Mouse (Mus musculus) limb, embryonic 15.5 days (tissue): ENCODE results near the gene Vamp4. TPM values are rescaled to one million over a fixed set of nuclear protein-coding genes. Genes with fewer than 3 reads are reported as not detected.

Experiments
- ATAC-seq: fragments of 200-750 bp; cut with Nextera tagmentation; 2 replicates; pipeline ENCODE4 v1.8.0; 2017; ENCODE audit warnings: low read depth, moderate TSS enrichment; ENCODE audit not compliant: insufficient number of reproducible peaks, low FRiP score, low TSS enrichment
- H3K27ac ChIP-seq: fragments of 300-500 bp; sonication (generic); 2 replicates; pipeline ENCODE4 v1.5.1; 2015; ENCODE audit warnings: moderate library complexity, mild to moderate bottlenecking, inconsistent platforms
- H3K27me3 ChIP-seq: fragments of 300-500 bp; sonication (generic); 2 replicates; pipeline ENCODE4 v1.6.1; 2015; ENCODE audit warnings: inconsistent platforms
- H3K36me3 ChIP-seq: fragments of 300-500 bp; sonication (generic); 2 replicates; pipeline ENCODE4 v1.6.1; 2015; ENCODE audit warnings: inconsistent platforms
- H3K4me1 ChIP-seq: fragments of 300-500 bp; sonication (generic); 2 replicates; pipeline ENCODE4 v1.6.1; 2015; ENCODE audit warnings: inconsistent platforms
- H3K4me2 ChIP-seq: fragments of 300-500 bp; sonication (generic); 2 replicates; pipeline ENCODE4 v1.6.1; 2015; ENCODE audit warnings: mild to moderate bottlenecking, inconsistent platforms
- H3K4me3 ChIP-seq: fragments of 300-500 bp; sonication (generic); 2 replicates; pipeline ENCODE4 v1.5.1; 2015; ENCODE audit warnings: mild to moderate bottlenecking, inconsistent platforms
- H3K9ac ChIP-seq: fragments of 300-500 bp; sonication (generic); 2 replicates; pipeline ENCODE4 v1.6.1; 2015; ENCODE audit warnings: inconsistent platforms
- H3K9me3 ChIP-seq: fragments of 300-500 bp; sonication (generic); 2 replicates; pipeline ENCODE4 v1.6.1; 2016; ENCODE audit warnings: inconsistent platforms
- WGBS: fragments of 180-500 bp; shearing (Covaris S2); methylation state at CpG from one replicate; pipeline ENCODE4 v1.1.7; 2015; 5-methylcytosine and 5-hydroxymethylcytosine counted together
- polyA plus RNA-seq: library from polyadenylated mRNA; unstranded; fragments of >200 nt; fragmentation: Nextera tagmentation; extraction: Ambion mirVana; gene quantifications from 2 replicates; pipeline ENCODE4 v1.2.1, GENCODE M21; 2015

Vamp4 gene
- 82.5 and 84.5 TPM in 2 replicates for polyA plus RNA-seq

GRCm38 (mm10) chr1:162570260-162570748 is at the start of gene Vamp4:
Gene Vamp4 (plus strand): TSS chr1:162570515.
- Histone ChIP-seq H3K27me3 (no peaks in the 10 kb centered on the region), H3K4me1 (0 out of 2 replicates have a peak, but pooled peaks cover 3% of the 10 kb centered on the region), H3K4me2 (peak within 1 kb of the TSS; percentile 64), H3K36me3 (peaks cover 13% of the 10 kb centered on the region), H3K4me3 (peak within 1 kb of the TSS; percentile 97), H3K27ac (peak within 1 kb of the TSS; percentile 95), H3K9ac (peak within 1 kb of the TSS; percentile 99), H3K9me3 (peaks cover 5% of the 10 kb centered on the region; the same call in 1 of the 2 replicates)
- under 1% methylated on average over 38 of the region's 43 CpGs for WGBS
- peak; percentile 97 for ATAC-seq

DNA sequence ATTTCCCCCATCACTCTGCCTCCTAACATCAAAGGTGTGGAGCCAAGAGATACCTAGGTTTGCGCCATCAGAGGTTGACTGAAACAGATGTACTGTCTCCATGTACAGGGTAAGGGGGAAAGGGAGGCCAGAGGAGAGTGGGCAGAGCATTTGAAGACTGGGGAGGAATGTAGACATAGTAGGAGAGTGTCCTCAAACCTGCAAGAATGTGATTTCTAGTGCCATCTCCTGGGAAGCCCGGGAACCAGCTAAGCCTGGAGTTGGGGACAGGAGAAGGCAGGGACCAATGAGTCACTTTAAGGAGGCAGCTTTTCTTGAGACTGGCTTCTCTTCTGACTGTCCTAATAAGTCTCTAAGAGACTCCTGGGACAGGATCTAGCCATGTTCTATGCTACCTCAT is 40.7 kb upstream of the Vamp4 start:
- no peaks in the 10 kb centered on the region for H3K9me3 ChIP-seq
- no peak overlapping the region for H3K27ac ChIP-seq
- no peak overlapping the region for H3K4me3 ChIP-seq
- H3K4me2 ChIP-seq, result no peak overlapping the region
- WGBS, result 68% methylated on average over 2 of the region's 2 CpGs
- no peak for ATAC-seq
- peaks cover 30% of the 10 kb centered on the region for H3K36me3 ChIP-seq
- H3K4me1 ChIP-seq, result no peaks in the 10 kb centered on the region
- H3K27me3 ChIP-seq, result no peaks in the 10 kb centered on the region
- no peak overlapping the region for H3K9ac ChIP-seq

DNA sequence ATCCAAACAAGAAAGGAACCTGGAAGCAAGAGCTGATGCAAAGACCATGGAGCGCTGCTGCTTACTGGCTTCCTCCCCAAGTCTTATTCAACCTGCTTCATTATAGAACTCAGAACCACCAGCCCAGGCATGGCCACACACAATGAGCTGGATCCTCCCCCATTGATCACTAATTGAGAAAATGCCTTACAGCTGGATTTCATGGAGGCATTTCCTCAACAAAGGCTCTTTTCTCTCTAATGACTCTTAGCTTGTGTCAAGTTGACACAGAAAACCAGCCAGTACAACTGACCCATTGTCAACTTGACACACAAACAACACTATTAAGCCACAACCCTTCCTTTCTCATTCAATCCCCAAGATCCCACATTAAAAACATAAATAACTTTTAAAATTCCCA is 39.6 kb upstream of the Vamp4 start:
- no peaks in the 10 kb centered on the region for H3K9me3 ChIP-seq
- no peaks in the 10 kb centered on the region for H3K4me1 ChIP-seq
- WGBS, result 86% methylated on average over 1 of the region's 1 CpGs

GRCm38 (mm10) chr1:162531584-162531983 is 38.7 kb upstream of the Vamp4 start:
- Histone ChIP-seq H3K36me3 (peaks cover 49% of the 10 kb centered on the region), H3K4me2 (no peak overlapping the region), H3K9me3 (no peaks in the 10 kb centered on the region), H3K27me3 (no peaks in the 10 kb centered on the region), H3K27ac (no peak overlapping the region), H3K4me1 (no peaks in the 10 kb centered on the region), H3K4me3 (no peak overlapping the region), H3K9ac (no peak overlapping the region)
- no peak for ATAC-seq
- WGBS, result 78% methylated on average over 4 of the region's 4 CpGs

More for the DNA sequence above, 39.6 kb upstream of the Vamp4 start:
- H3K4me3 ChIP-seq, result no peak overlapping the region
- peaks cover 40% of the 10 kb centered on the region for H3K36me3 ChIP-seq
- H3K27ac ChIP-seq, result no peak overlapping the region
- no peak for ATAC-seq
- H3K4me2 ChIP-seq, result no peak overlapping the region
- no peaks in the 10 kb centered on the region for H3K27me3 ChIP-seq
- no peak overlapping the region for H3K9ac ChIP-seq

- ATAC-seq, result no peak
- Histone ChIP-seq H3K4me3 (no peak overlapping the region), H3K9ac (no peak overlapping the region), H3K9me3 (no peaks in the 10 kb centered on the region), H3K4me1 (no peaks in the 10 kb centered on the region), H3K36me3 (peaks cover 56% of the 10 kb centered on the region), H3K27me3 (no peaks in the 10 kb centered on the region), H3K4me2 (no peak overlapping the region), H3K27ac (no peak overlapping the region)
- WGBS, result 63% methylated on average over 4 of the region's 4 CpGs
Measured at GRCm38 (mm10) chr1:162532330-162532729, 38.0 kb upstream of the Vamp4 start.

GRCm38 (mm10) chr1:162533766-162534560 is 36.4 kb upstream of the Vamp4 start:
- H3K4me3 ChIP-seq, result no peak overlapping the region
- no peak overlapping the region for H3K4me2 ChIP-seq
- no peaks in the 10 kb centered on the region for H3K27me3 ChIP-seq
- no peak overlapping the region for H3K9ac ChIP-seq
- H3K27ac ChIP-seq, result no peak overlapping the region
- peaks cover 67% of the 10 kb centered on the region for H3K36me3 ChIP-seq
- WGBS, result 92% methylated on average over 14 of the region's 14 CpGs
- no peak for ATAC-seq
- no peaks in the 10 kb centered on the region for H3K4me1 ChIP-seq
- H3K9me3 ChIP-seq, result no peaks in the 10 kb centered on the region

GRCm38 (mm10) chr1:162543231-162543630 is 27.1 kb upstream of the Vamp4 start:
- ATAC-seq, result no peak
- Histone ChIP-seq H3K4me1 (peaks cover 17% of the 10 kb centered on the region), H3K27me3 (no peaks in the 10 kb centered on the region), H3K9ac (no peak overlapping the region), H3K4me2 (no peak overlapping the region), H3K36me3 (peaks cover 76% of the 10 kb centered on the region), H3K27ac (no peak overlapping the region), H3K9me3 (no peaks in the 10 kb centered on the region), H3K4me3 (no peak overlapping the region)
- 56% methylated on average over 1 of the region's 1 CpGs for WGBS

GRCm38 (mm10) chr1:162547607-162548006 is 22.7 kb upstream of the Vamp4 start:
- Histone ChIP-seq H3K36me3 (peaks cover 35% of the 10 kb centered on the region), H3K4me2 (peak overlapping the region; percentile 84), H3K4me1 (peaks cover 20% of the 10 kb centered on the region), H3K9ac (peak overlapping the region; percentile 58), H3K9me3 (no peaks in the 10 kb centered on the region), H3K27me3 (no peaks in the 10 kb centered on the region), H3K4me3 (peak overlapping the region; percentile 83), H3K27ac (peak overlapping the region; percentile 81; the same call in 1 of the 2 replicates)
- WGBS, result 2% methylated on average over 10 of the region's 10 CpGs
- ATAC-seq, result no peak

- under 1% methylated on average over 52 of the region's 52 CpGs for WGBS
- Histone ChIP-seq H3K4me2 (peak within 1 kb of the TSS; percentile 84), H3K4me1 (peaks cover 20% of the 10 kb centered on the region), H3K36me3 (peaks cover 29% of the 10 kb centered on the region), H3K27ac (peak within 1 kb of the TSS; percentile 81), H3K27me3 (no peaks in the 10 kb centered on the region), H3K4me3 (peak within 1 kb of the TSS; percentile 83), H3K9me3 (no peaks in the 10 kb centered on the region), H3K9ac (peak within 1 kb of the TSS; percentile 58)
- peak; percentile 96 for ATAC-seq
Measured at GRCm38 (mm10) chr1:162548016-162548916, 22.0 kb upstream of the Vamp4 start, which contains the start of gene Mettl13. Gene Mettl13 (minus strand): TSS chr1:162548551.

GRCm38 (mm10) chr1:162548917-162549613 is 21.2 kb upstream of the Vamp4 start:
- WGBS, result 64% methylated on average over 10 of the region's 10 CpGs
- Histone ChIP-seq H3K27ac (peak overlapping the region; percentile 81), H3K4me3 (peak overlapping the region; percentile 83), H3K4me1 (peaks cover 20% of the 10 kb centered on the region), H3K4me2 (peak overlapping the region; percentile 84), H3K27me3 (no peaks in the 10 kb centered on the region), H3K9me3 (no peaks in the 10 kb centered on the region), H3K36me3 (peaks cover 24% of the 10 kb centered on the region), H3K9ac (peak overlapping the region; percentile 58; the same call in 1 of the 2 replicates)
- ATAC-seq, result no peak

DNA sequence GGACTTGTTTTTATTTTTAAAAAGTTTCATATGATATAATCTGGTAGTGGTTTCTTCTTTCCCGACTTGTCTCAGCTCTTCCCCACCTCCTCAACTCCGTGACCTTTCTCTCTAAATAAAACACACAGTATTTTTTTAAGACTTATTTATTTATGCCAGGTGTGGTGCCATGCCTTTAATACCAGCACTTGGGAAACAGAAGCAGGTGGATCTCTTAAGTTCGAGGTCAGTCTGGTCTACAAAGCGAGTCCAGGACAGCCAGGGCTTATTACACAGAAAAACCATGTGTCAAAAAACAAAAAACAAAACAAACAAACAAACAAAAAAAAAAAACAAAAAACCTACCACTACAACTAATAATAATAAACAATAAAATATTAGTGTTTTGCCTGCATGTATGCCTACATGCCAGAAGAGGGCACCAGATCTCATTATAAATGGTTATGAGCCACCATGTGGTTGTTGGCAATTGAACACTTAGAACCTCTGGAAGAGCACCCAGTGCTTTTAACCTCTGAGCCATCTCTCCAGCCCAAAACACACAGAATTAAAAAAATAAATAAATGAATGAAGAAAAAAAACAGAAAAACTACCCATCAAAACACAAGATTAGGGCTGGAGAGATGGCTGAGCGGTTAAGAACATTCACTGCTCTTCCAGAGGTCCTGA is 20.6 kb upstream of the Vamp4 start:
- Histone ChIP-seq H3K36me3 (peaks cover 17% of the 10 kb centered on the region), H3K9ac (no peak overlapping the region), H3K4me1 (peaks cover 20% of the 10 kb centered on the region), H3K27ac (no peak overlapping the region), H3K4me3 (no peak overlapping the region), H3K9me3 (no peaks in the 10 kb centered on the region), H3K4me2 (no peak overlapping the region), H3K27me3 (no peaks in the 10 kb centered on the region)
- WGBS, result 63% methylated on average over 5 of the region's 5 CpGs
- ATAC-seq, result no peak
